Mouse (Mus musculus) kidney, adult 2 months (tissue): ENCODE results near the gene Slamf1.

ENCODE experiments used
- CTCF ChIP-seq: fragments of 200-500 bp; conservative IDR thresholded peaks from 2 replicates; pipeline ENCODE4 v1.5.1; 2011; ENCODE audit warnings: low read depth, mild to moderate bottlenecking, control low read depth, low read length, moderate library complexity, mixed read lengths; ENCODE audit not compliant: insufficient read depth, insufficient read length
- POLR2A ChIP-seq: fragments of 200-500 bp; IDR thresholded peaks from one replicate; pipeline ENCODE4 v1.6.1; 2011; ENCODE audit warnings: low read depth, low read length, control low read depth

DNA sequence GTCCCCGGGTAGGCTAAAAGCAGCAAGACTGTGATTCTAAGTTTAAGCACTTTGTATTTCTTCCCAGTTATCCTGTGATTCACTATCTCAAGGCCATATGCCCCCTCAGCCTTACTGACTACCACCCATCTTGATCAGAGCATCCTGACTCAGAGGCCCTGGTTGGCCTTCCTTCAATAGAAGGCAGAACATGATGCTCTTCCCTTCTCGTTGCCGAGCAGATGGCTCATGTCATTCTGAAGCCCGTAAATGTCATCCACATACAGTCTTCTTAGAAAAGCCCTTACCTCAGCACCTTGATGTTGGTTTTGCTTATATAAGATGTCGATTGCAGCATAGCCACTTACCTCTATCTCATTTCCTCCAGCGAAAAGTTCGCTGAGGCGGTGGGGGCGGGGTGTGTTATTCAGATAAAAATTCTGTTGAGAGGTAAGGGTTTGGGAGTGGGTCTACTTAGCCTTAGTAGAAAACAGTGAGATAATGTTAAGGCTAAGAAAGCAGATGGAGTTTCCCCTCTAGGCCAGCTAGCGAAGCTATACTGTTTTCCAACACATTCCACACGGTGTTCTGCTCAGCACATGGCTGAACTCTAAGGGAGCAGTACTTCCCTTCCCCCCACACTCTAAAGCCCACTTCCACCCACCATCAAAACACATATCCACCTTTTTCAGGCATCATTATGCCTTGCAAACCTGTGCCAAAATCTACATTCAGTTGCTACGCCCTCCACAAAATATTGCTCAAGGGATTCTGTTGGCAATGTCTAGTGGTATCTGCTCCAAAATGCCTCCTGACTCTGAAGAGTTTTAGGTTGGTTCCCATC is 21.7 kb downstream of the Slamf1 start:
- TF ChIP-seq POLR2A (no peak), CTCF (no peak)
